In the genomic region with DNA sequence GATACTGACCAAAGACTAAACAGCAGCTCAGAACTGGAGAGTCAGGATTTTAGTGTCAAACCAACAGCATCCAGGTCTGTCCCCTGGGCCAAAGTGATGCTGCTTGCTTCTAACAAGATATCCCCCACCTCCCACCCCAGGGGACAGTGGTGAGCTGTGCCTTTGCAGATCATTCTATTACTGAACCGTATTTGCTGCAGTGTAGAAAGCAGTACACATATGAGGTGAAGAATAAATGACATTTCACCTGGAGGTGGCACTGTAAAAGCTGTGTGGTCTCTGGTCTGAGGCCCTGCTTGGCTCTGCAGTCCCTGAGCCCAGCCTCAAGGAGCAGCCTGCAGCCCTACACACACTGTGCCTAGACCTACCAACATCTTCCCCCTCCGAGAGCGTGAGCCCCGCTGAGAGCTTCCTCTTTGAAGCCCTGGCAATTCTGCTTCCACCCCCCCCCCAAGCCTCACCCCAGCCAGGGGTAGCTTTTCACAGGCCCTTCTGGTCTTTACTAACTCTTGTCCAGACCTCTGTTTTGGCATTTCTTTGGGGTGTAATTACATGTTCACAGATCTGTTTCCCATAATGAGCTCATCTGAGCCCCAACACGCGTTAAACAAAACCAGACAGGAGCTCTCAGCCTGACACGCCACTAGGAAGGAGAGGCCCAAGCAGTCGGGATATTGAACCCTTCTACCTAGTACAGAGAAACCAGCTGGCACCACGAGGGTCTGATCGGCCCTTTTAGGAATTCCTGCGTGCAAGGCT, we compare ENCODE assay signal across 15 mouse cellular contexts. TPM values are rescaled to one million over a fixed set of nuclear protein-coding genes. Genes with fewer than 3 reads are reported as not detected.
A peak's percentile ranks its signal among the peaks of the same experiment; 100 is the strongest.
DNase-seq lines count a peak whose midpoint lies in the region; ATAC-seq lines count a peak whose summit lies in the region.
"Had no signal": no experiment of that assay in that cellular context is flagged by ENCODE, and none has a peak within 500 bp of the region (broad histone marks: within the 10 kb centered on the region; RNA-seq: fewer than 3 reads in every experiment).

No protein-coding gene starts in this region.

- peak; percentile 47; the same call in 1 of the 2 replicates for ATAC-seq in hindbrain, embryonic 11.5 days (ENCODE audit: low FRiP score)
- no peak for ATAC-seq in hindbrain, embryonic 16.5 days
- ATAC-seq in embryonic facial prominence, embryonic 12.5 days (ENCODE audit: insufficient number of reproducible peaks, insufficient read depth, low FRiP score, low TSS enrichment) = peak; percentile 72; the same call in 1 of the 2 replicates
- peak; percentile 27 for ATAC-seq in hindbrain, embryonic 12.5 days (ENCODE audit: low FRiP score)
- ATAC-seq in midbrain, embryonic 14.5 days (ENCODE audit: low FRiP score, low TSS enrichment) = no peak
- ATAC-seq in liver, embryonic 12.5 days = no peak

- no peak overlapping the region for H3K4me2 ChIP-seq in hindbrain, embryonic 11.5 days (replicated peaks; ENCODE audit: low read depth, low read length)
- H3K4me2 ChIP-seq in hindbrain, embryonic 16.5 days (ENCODE audit: low read length) = no peak overlapping the region
- no peak overlapping the region; the same call in 1 of the 2 replicates for H3K4me2 ChIP-seq in embryonic facial prominence, embryonic 12.5 days (replicated peaks)
- no peak overlapping the region for H3K4me2 ChIP-seq in hindbrain, embryonic 12.5 days (replicated peaks)
- no peak overlapping the region for H3K4me2 ChIP-seq in midbrain, embryonic 14.5 days (ENCODE audit: low read length)
- H3K4me2 ChIP-seq in liver, embryonic 12.5 days = no peak overlapping the region

- peaks cover 10% of the 10 kb centered on the region for H3K36me3 ChIP-seq in hindbrain, embryonic 11.5 days (ENCODE audit: control insufficient read depth, insufficient read depth, low read length)
- H3K36me3 ChIP-seq in hindbrain, embryonic 16.5 days (ENCODE audit: control insufficient read depth, insufficient read depth, low read length) = no peaks in the 10 kb centered on the region
- H3K36me3 ChIP-seq in embryonic facial prominence, embryonic 12.5 days = peaks cover 13% of the 10 kb centered on the region
- peaks cover 14% of the 10 kb centered on the region for H3K36me3 ChIP-seq in hindbrain, embryonic 12.5 days
- peaks cover 7% of the 10 kb centered on the region; the same call in 1 of the 2 replicates for H3K36me3 ChIP-seq in midbrain, embryonic 14.5 days (ENCODE audit: control insufficient read depth, insufficient read depth, low read length)
- no peaks in the 10 kb centered on the region for H3K36me3 ChIP-seq in liver, embryonic 12.5 days

- peaks cover 25% of the 10 kb centered on the region for H3K4me1 ChIP-seq in hindbrain, embryonic 11.5 days (replicated peaks; ENCODE audit: control insufficient read depth, insufficient read depth, low read length)
- peaks cover 5% of the 10 kb centered on the region for H3K4me1 ChIP-seq in hindbrain, embryonic 16.5 days (ENCODE audit: control insufficient read depth, insufficient read depth, low read depth, low read length)
- peaks cover 63% of the 10 kb centered on the region for H3K4me1 ChIP-seq in embryonic facial prominence, embryonic 12.5 days
- H3K4me1 ChIP-seq in hindbrain, embryonic 12.5 days = peaks cover 45% of the 10 kb centered on the region
- H3K4me1 ChIP-seq in midbrain, embryonic 14.5 days (ENCODE audit: control insufficient read depth, insufficient read depth, low read length) = peaks cover 20% of the 10 kb centered on the region
- no peaks in the 10 kb centered on the region for H3K4me1 ChIP-seq in liver, embryonic 12.5 days

- no peak overlapping the region for H3K4me3 ChIP-seq in hindbrain, embryonic 11.5 days (ENCODE audit: low read depth, low read length)
- H3K4me3 ChIP-seq in hindbrain, embryonic 16.5 days (ENCODE audit: low read length) = no peak overlapping the region
- H3K4me3 ChIP-seq in embryonic facial prominence, embryonic 12.5 days = no peak overlapping the region
- no peak overlapping the region for H3K4me3 ChIP-seq in hindbrain, embryonic 12.5 days
- no peak overlapping the region for H3K4me3 ChIP-seq in midbrain, embryonic 14.5 days (replicated peaks; ENCODE audit: low read depth, low read length)
- H3K4me3 ChIP-seq in liver, embryonic 12.5 days = no peak overlapping the region

- no peaks in the 10 kb centered on the region for H3K9me3 ChIP-seq in hindbrain, embryonic 11.5 days (ENCODE audit: control insufficient read depth, low read length)
- no peaks in the 10 kb centered on the region for H3K9me3 ChIP-seq in hindbrain, embryonic 16.5 days (ENCODE audit: control insufficient read depth, low read length)
- H3K9me3 ChIP-seq in embryonic facial prominence, embryonic 12.5 days = no peaks in the 10 kb centered on the region
- no peaks in the 10 kb centered on the region; the same call in 1 of the 2 replicates for H3K9me3 ChIP-seq in hindbrain, embryonic 12.5 days (replicated peaks)
- no peaks in the 10 kb centered on the region for H3K9me3 ChIP-seq in midbrain, embryonic 14.5 days (ENCODE audit: control insufficient read depth, low read length)
- no peaks in the 10 kb centered on the region for H3K9me3 ChIP-seq in liver, embryonic 12.5 days (replicated peaks)

- 13% methylated on average over 11 of the region's 11 CpGs for WGBS in hindbrain, embryonic 11.5 days
- WGBS in hindbrain, embryonic 16.5 days = 30% methylated on average over 11 of the region's 11 CpGs
- 7% methylated on average over 11 of the region's 11 CpGs for WGBS in embryonic facial prominence, embryonic 12.5 days
- 15% methylated on average over 11 of the region's 11 CpGs for WGBS in hindbrain, embryonic 12.5 days
- 10% methylated on average over 11 of the region's 11 CpGs for WGBS in midbrain, embryonic 14.5 days
- 60% methylated on average over 11 of the region's 11 CpGs for WGBS in liver, embryonic 12.5 days (ENCODE audit: insufficient replicate concordance)

- H3K9ac ChIP-seq in hindbrain, embryonic 11.5 days (ENCODE audit: low read depth, low read length) = no peak overlapping the region
- H3K9ac ChIP-seq in hindbrain, embryonic 16.5 days (ENCODE audit: low read depth, low read length) = no peak overlapping the region
- no peak overlapping the region for H3K9ac ChIP-seq in embryonic facial prominence, embryonic 12.5 days
- H3K9ac ChIP-seq in hindbrain, embryonic 12.5 days = no peak overlapping the region
- no peak overlapping the region; the same call in 1 of the 2 replicates for H3K9ac ChIP-seq in midbrain, embryonic 14.5 days (replicated peaks; ENCODE audit: low read length)
- no peak overlapping the region for H3K9ac ChIP-seq in liver, embryonic 12.5 days
- H3K9ac ChIP-seq: liver, embryonic 14.5 days had no signal

- H3K27ac ChIP-seq in hindbrain, embryonic 11.5 days (ENCODE audit: low read depth, low read length) = peak overlapping the region; percentile 70
- H3K27ac ChIP-seq in hindbrain, embryonic 16.5 days (ENCODE audit: low read depth, low read length) = no peak overlapping the region
- H3K27ac ChIP-seq in embryonic facial prominence, embryonic 12.5 days = peak overlapping the region; percentile 76
- H3K27ac ChIP-seq in hindbrain, embryonic 12.5 days = peak overlapping the region; percentile 25
- H3K27ac ChIP-seq in midbrain, embryonic 14.5 days (replicated peaks; ENCODE audit: low read depth, low read length) = no peak overlapping the region; the same call in 1 of the 2 replicates
- no peak overlapping the region for H3K27ac ChIP-seq in liver, embryonic 12.5 days
- H3K27ac ChIP-seq: liver, embryonic 14.5 days had no signal

- peak; percentile 52 for DNase-seq in hindbrain, embryonic 11.5 days (ENCODE audit: low spot score)
- DNase-seq in midbrain, embryonic 14.5 days = peak; percentile 42
- no peak for DNase-seq in adrenal gland, adult 18-20 months (ENCODE audit: low spot score in 2 of 2)
- DNase-seq in left cerebral cortex, adult 9 months (ENCODE audit: low spot score in 2 of 2) = no peak
- DNase-seq: B cell, adult 2 months; gastrocnemius, postnatal 10 days; kidney, adult 9 months; layer of hippocampus, postnatal 36 days; lung, postnatal 4 days had no signal

- no peaks in the 10 kb centered on the region for H3K27me3 ChIP-seq in hindbrain, embryonic 11.5 days (ENCODE audit: control insufficient read depth, insufficient read depth, low read length)
- H3K27me3 ChIP-seq in hindbrain, embryonic 16.5 days (replicated peaks; ENCODE audit: control insufficient read depth, insufficient read depth, low read length) = no peaks in the 10 kb centered on the region; the same call in 1 of the 2 replicates
- 0 out of 2 replicates have a peak, but pooled peaks cover 3% of the 10 kb centered on the region for H3K27me3 ChIP-seq in embryonic facial prominence, embryonic 12.5 days
- peaks cover 2% of the 10 kb centered on the region; the same call in 1 of the 2 replicates for H3K27me3 ChIP-seq in hindbrain, embryonic 12.5 days
- H3K27me3 ChIP-seq in midbrain, embryonic 14.5 days (ENCODE audit: control insufficient read depth, insufficient read depth, low read length) = peaks cover 10% of the 10 kb centered on the region; the same call in 1 of the 2 replicates
- no peaks in the 10 kb centered on the region for H3K27me3 ChIP-seq in liver, embryonic 12.5 days (replicated peaks)

RNA-seq across cellular contexts. Expression of a gene that starts 24.8 kb away (rescaled TPM):
- polyA plus RNA-seq in hindbrain, embryonic 11.5 days (2014; fragmentation: Nextera tagmentation; extraction: Ambion mirVana) = 30.7 and 32.8 TPM in 2 replicates
- polyA plus RNA-seq in hindbrain, embryonic 16.5 days (2015; fragmentation: Nextera tagmentation; extraction: Ambion mirVana) = 5.8 and 9.2 TPM in 2 replicates
- polyA plus RNA-seq in embryonic facial prominence, embryonic 12.5 days (2016; fragmentation: Nextera tagmentation; extraction: Ambion mirVana) = 48.4 and 57.9 TPM in 2 replicates
- polyA plus RNA-seq in hindbrain, embryonic 12.5 days (2016; fragmentation: Nextera tagmentation; extraction: Ambion mirVana) = 32.4 and 33.2 TPM in 2 replicates
- polyA plus RNA-seq in midbrain, embryonic 14.5 days (2014; fragmentation: Nextera tagmentation; extraction: Ambion mirVana) = 10.2 and 13.5 TPM in 2 replicates
- 0.50 and 0.72 TPM in 2 replicates for polyA plus RNA-seq in liver, embryonic 12.5 days (2016; fragmentation: Nextera tagmentation; extraction: Ambion mirVana)
- total RNA-seq in adrenal gland, adult 18-20 months (2021) = 1 to 10 TPM; 2.9 to 5.6 TPM
- total RNA-seq: MEL had no signal

Comparison
In these comparisons a context has a peak if more than half of its experiments do, and no peak if none do; other contexts are left out.
1. ATAC-seq: peak in hindbrain, embryonic 11.5 days (single experiment), embryonic facial prominence, embryonic 12.5 days (single experiment) and hindbrain, embryonic 12.5 days (single experiment); none in hindbrain, embryonic 16.5 days (single experiment), midbrain, embryonic 14.5 days (single experiment) and liver, embryonic 12.5 days (single experiment).
2. H3K27ac ChIP-seq: peak in hindbrain, embryonic 11.5 days (single experiment), embryonic facial prominence, embryonic 12.5 days (single experiment) and hindbrain, embryonic 12.5 days (single experiment); none in hindbrain, embryonic 16.5 days (single experiment), midbrain, embryonic 14.5 days (single experiment) and liver, embryonic 12.5 days (single experiment).
3. DNase-seq: peak in hindbrain, embryonic 11.5 days (single experiment) and midbrain, embryonic 14.5 days (single experiment); none in adrenal gland, adult 18-20 months (0 of 2) and left cerebral cortex, adult 9 months (0 of 2).